Comparison of ENCODE assay signal across 9 mouse cellular contexts in the genomic region with DNA sequence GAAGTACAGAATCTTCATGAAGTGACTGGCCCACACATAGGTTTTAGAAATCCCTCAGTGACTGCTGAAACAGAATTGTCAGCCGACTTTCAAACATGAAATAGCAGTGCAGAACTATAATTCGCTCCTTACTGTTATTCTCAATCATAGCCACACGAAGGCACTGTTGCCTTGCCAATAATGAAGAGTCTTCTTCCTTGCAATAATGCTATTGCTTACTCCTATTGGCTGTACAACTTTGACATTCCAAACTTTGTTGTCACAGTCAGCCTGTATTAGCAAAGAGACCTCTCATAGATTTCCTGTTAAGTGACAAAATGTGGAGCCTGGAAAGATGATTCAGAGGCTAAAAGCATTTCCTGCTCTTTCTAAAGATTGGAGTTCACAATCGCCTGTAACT. TPM values are rescaled to one million over a fixed set of nuclear protein-coding genes. Genes with fewer than 3 reads are reported as not detected.
A peak's percentile ranks its signal among the peaks of the same experiment; 100 is the strongest.
DNase-seq lines count a peak whose midpoint lies in the region; ATAC-seq and TF ChIP-seq lines count a peak whose summit lies in the region.
"Had no signal": no experiment of that assay in that cellular context is flagged by ENCODE, and none has a peak within 500 bp of the region (broad histone marks: within the 10 kb centered on the region; RNA-seq: fewer than 3 reads in every experiment).

No protein-coding gene starts in this region.

- H3K4me3 ChIP-seq in MEL (ENCODE audit: control insufficient read depth in 1 of 2, insufficient read depth in 1 of 2, low read depth in 2 of 2, low read length in 2 of 2), result no peak overlapping the region
- H3K4me3 ChIP-seq: midbrain, embryonic 12.5 days had no signal

- no peak for ATAC-seq in activated CD4-positive, CD25-positive, alpha-beta regulatory T cell, adult 4 months
- no peak for ATAC-seq in CD4-positive, CD25-positive, alpha-beta regulatory T cell, adult 4 months

- DNase-seq in cerebellum, postnatal 10 days, result peak; percentile 5 to 9
- no peak for DNase-seq in cerebellum, adult 8-10 months
- DNase-seq in layer of hippocampus, adult 11-12 months (ENCODE audit: low spot score), result peak; percentile 25
- no peak for DNase-seq in layer of hippocampus, adult 9-10 months (ENCODE audit: low spot score)
- DNase-seq in MEL (ENCODE audit: low read depth, low spot score), result no peak
- peak; percentile 17 for DNase-seq in kidney, postnatal 14 days

- no peaks in the 10 kb centered on the region for H3K36me3 ChIP-seq in MEL (ENCODE audit: control insufficient read depth in 1 of 2, insufficient read depth in 2 of 2, low read length in 2 of 2)
- H3K36me3 ChIP-seq: midbrain, embryonic 12.5 days had no signal

- peak in 2 of 3 experiments; percentile 5 to 8; a peak in 1 of 6 replicates for TF ChIP-seq CTCF in MEL (IDR thresholded peaks at IDR 0.05 in 2 of 3, conservative IDR thresholded peaks at IDR 0.05 in 1 of 3; ENCODE audit: control insufficient read depth in 1 of 3, insufficient read depth in 1 of 3, low read depth in 2 of 3, low read length in 3 of 3, poor library complexity in 1 of 3, severe bottlenecking in 1 of 3)

- no peak for TF ChIP-seq POLR2A in MEL (IDR thresholded peaks at IDR 0.05; ENCODE audit: control insufficient read depth in 1 of 2, insufficient read depth in 1 of 2, low read depth in 1 of 2, low read length in 2 of 2, poor library complexity in 1 of 2)

- TF ChIP-seq EP300 in MEL (IDR thresholded peaks at IDR 0.05; ENCODE audit: low read depth in 1 of 2, low read length in 2 of 2), result no peak

- H3K9ac ChIP-seq in MEL (ENCODE audit: control insufficient read depth, low read depth, low read length, poor library complexity, severe bottlenecking), result no peak overlapping the region
- H3K9ac ChIP-seq: midbrain, embryonic 12.5 days had no signal

- H3K27ac ChIP-seq in MEL (ENCODE audit: control insufficient read depth, low read depth, low read length), result no peak overlapping the region
- H3K27ac ChIP-seq: midbrain, embryonic 12.5 days had no signal

- H3K27me3 ChIP-seq in MEL (ENCODE audit: control insufficient read depth in 1 of 2, insufficient read depth in 2 of 2, low read length in 2 of 2), result no peaks in the 10 kb centered on the region
- H3K27me3 ChIP-seq: midbrain, embryonic 12.5 days had no signal

- no peaks in the 10 kb centered on the region for H3K4me1 ChIP-seq in MEL (ENCODE audit: control insufficient read depth in 1 of 2, insufficient read depth in 2 of 2, low read length in 2 of 2)
- H3K4me1 ChIP-seq: midbrain, embryonic 12.5 days had no signal

- no peaks in the 10 kb centered on the region for H3K9me3 ChIP-seq in MEL (replicated peaks; ENCODE audit: insufficient read depth, low read length)
- H3K9me3 ChIP-seq: midbrain, embryonic 12.5 days had no signal

- TF ChIP-seq RAD21 in MEL (IDR thresholded peaks at IDR 0.05; ENCODE audit: low read depth, low read length), result peak; percentile 16

- H3K79me2 ChIP-seq in MEL (ENCODE audit: control insufficient read depth, insufficient read depth, low read length, poor library complexity), result no peaks in the 10 kb centered on the region

TF ChIP-seq in MEL, 35 proteins besides CTCF, POLR2A, EP300 and RAD21:
- TF ChIP-seq KAT2A (conservative IDR thresholded peaks at IDR 0.05; ENCODE audit: low read depth, low read length), result no peak
- TF ChIP-seq SIN3A (IDR thresholded peaks at IDR 0.05; ENCODE audit: low read length), result no peak
- TF ChIP-seq JUND (IDR thresholded peaks at IDR 0.05; ENCODE audit: low read depth, low read length), result no peak
- TF ChIP-seq TCF12 (IDR thresholded peaks at IDR 0.05; ENCODE audit: low read depth, low read length), result no peak
- TF ChIP-seq SMC3 (IDR thresholded peaks at IDR 0.05; ENCODE audit: low read depth, low read length), result no peak
- TF ChIP-seq MAZ (IDR thresholded peaks at IDR 0.05; ENCODE audit: low read depth, low read length), result no peak
- TF ChIP-seq HCFC1 (IDR thresholded peaks at IDR 0.05; ENCODE audit: low read depth, low read length), result no peak
- TF ChIP-seq TBP (IDR thresholded peaks at IDR 0.05; ENCODE audit: low read depth, low read length), result no peak
- no peak for TF ChIP-seq TAL1 (IDR thresholded peaks at IDR 0.05; ENCODE audit: low read length)
- TF ChIP-seq MXI1 (IDR thresholded peaks at IDR 0.05; ENCODE audit: low read depth, low read length), result no peak
- no peak for TF ChIP-seq MYC (IDR thresholded peaks at IDR 0.05; ENCODE audit: low read depth, low read length)
- no peak for TF ChIP-seq GATA1 (IDR thresholded peaks at IDR 0.05; ENCODE audit: low read depth, low read length)
- no peak for TF ChIP-seq POLR2AphosphoS5 (IDR thresholded peaks at IDR 0.05; ENCODE audit: borderline replicate concordance, low read depth, low read length)
- no peak for TF ChIP-seq MAFK (IDR thresholded peaks at IDR 0.05; ENCODE audit: borderline replicate concordance, low read depth, low read length)
- no peak for TF ChIP-seq ETS1 (IDR thresholded peaks at IDR 0.05; ENCODE audit: low read depth, low read length)
- TF ChIP-seq POLR2AphosphoS2 (IDR thresholded peaks at IDR 0.05; ENCODE audit: low read length), result no peak
- no peak for TF ChIP-seq RCOR1 (IDR thresholded peaks at IDR 0.05; ENCODE audit: low read depth, low read length)
- no peak for TF ChIP-seq GABPA (IDR thresholded peaks at IDR 0.05; ENCODE audit: low read depth, low read length)

RNA-seq across cellular contexts. Expression of gene Olfr684, which starts 7.3 kb away (rescaled TPM):
- not detected in 2 replicates for total RNA-seq in MEL (2012; rRNA removed)
- not detected for polyA plus RNA-seq in MEL (2012; ENCODE audit: insufficient read depth in 1 of 2, insufficient read length in 2 of 2, low read depth in 1 of 2, low replicate concordance in 2 of 2, missing spikeins in 1 of 2)
- polyA plus RNA-seq in activated CD4-positive, CD25-positive, alpha-beta regulatory T cell, adult 4 months (2017; shearing (Covaris generic)), result not detected
- polyA plus RNA-seq in CD4-positive, CD25-positive, alpha-beta regulatory T cell, adult 4 months (2017; shearing (Covaris generic)), result not detected
- polyA plus RNA-seq: midbrain, embryonic 12.5 days had no signal

RNA-seq across cellular contexts. Expression of gene Olfr685, which starts 15.0 kb away (rescaled TPM):
- total RNA-seq in MEL (2012; rRNA removed), result not detected in 2 replicates
- polyA plus RNA-seq in MEL (2012; ENCODE audit: insufficient read depth in 1 of 2, insufficient read length in 2 of 2, low read depth in 1 of 2, low replicate concordance in 2 of 2, missing spikeins in 1 of 2), result not detected
- polyA plus RNA-seq in activated CD4-positive, CD25-positive, alpha-beta regulatory T cell, adult 4 months (2017; shearing (Covaris generic)), result not detected
- not detected for polyA plus RNA-seq in CD4-positive, CD25-positive, alpha-beta regulatory T cell, adult 4 months (2017; shearing (Covaris generic))
- polyA plus RNA-seq: midbrain, embryonic 12.5 days had no signal

RNA-seq across cellular contexts. Expression of gene Olfr683, which starts 24.0 kb away (rescaled TPM):
- total RNA-seq in MEL (2012; rRNA removed), result not detected in 2 replicates
- polyA plus RNA-seq in MEL (2012; ENCODE audit: insufficient read depth in 1 of 2, insufficient read length in 2 of 2, low read depth in 1 of 2, low replicate concordance in 2 of 2, missing spikeins in 1 of 2), result not detected
- not detected for polyA plus RNA-seq in activated CD4-positive, CD25-positive, alpha-beta regulatory T cell, adult 4 months (2017; shearing (Covaris generic))
- not detected for polyA plus RNA-seq in CD4-positive, CD25-positive, alpha-beta regulatory T cell, adult 4 months (2017; shearing (Covaris generic))
- polyA plus RNA-seq: midbrain, embryonic 12.5 days had no signal

RNA-seq across cellular contexts. Expression of gene Olfr686, which starts 36.5 kb away (rescaled TPM):
- not detected in 2 replicates for total RNA-seq in MEL (2012; rRNA removed)
- polyA plus RNA-seq in MEL (2012; ENCODE audit: insufficient read depth in 1 of 2, insufficient read length in 2 of 2, low read depth in 1 of 2, low replicate concordance in 2 of 2, missing spikeins in 1 of 2), result not detected
- not detected for polyA plus RNA-seq in activated CD4-positive, CD25-positive, alpha-beta regulatory T cell, adult 4 months (2017; shearing (Covaris generic))
- polyA plus RNA-seq in CD4-positive, CD25-positive, alpha-beta regulatory T cell, adult 4 months (2017; shearing (Covaris generic)), result not detected
- polyA plus RNA-seq: midbrain, embryonic 12.5 days had no signal

RNA-seq across cellular contexts. Expression of gene Olfr681, which starts 54.1 kb away (rescaled TPM):
- total RNA-seq in MEL (2012; rRNA removed), result not detected in 2 replicates
- not detected for polyA plus RNA-seq in MEL (2012; ENCODE audit: insufficient read depth in 1 of 2, insufficient read length in 2 of 2, low read depth in 1 of 2, low replicate concordance in 2 of 2, missing spikeins in 1 of 2)
- not detected for polyA plus RNA-seq in activated CD4-positive, CD25-positive, alpha-beta regulatory T cell, adult 4 months (2017; shearing (Covaris generic))
- polyA plus RNA-seq in CD4-positive, CD25-positive, alpha-beta regulatory T cell, adult 4 months (2017; shearing (Covaris generic)), result not detected
- polyA plus RNA-seq: midbrain, embryonic 12.5 days had no signal

Comparison
In these comparisons a context has a peak if more than half of its experiments do, and no peak if none do; other contexts are left out.
1. DNase-seq: peak in cerebellum, postnatal 10 days (2 of 2), layer of hippocampus, adult 11-12 months (single experiment) and kidney, postnatal 14 days (single experiment); none in cerebellum, adult 8-10 months (single experiment), layer of hippocampus, adult 9-10 months (single experiment) and MEL (single experiment).